Mouse (Mus musculus) myocyte (in vitro differentiated cells): Measurements from ENCODE around the gene Acot5.

ENCODE experiments used
- CEBPB ChIP-seq: IDR thresholded peaks from 2 replicates; pipeline ENCODE4 v1.6.1; 2011; ENCODE audit warnings: mild to moderate bottlenecking, moderate library complexity; ENCODE audit not compliant: poor library complexity, insufficient read depth, severe bottlenecking
- MAX ChIP-seq: IDR thresholded peaks from one replicate; pipeline ENCODE4 v1.6.1; 2011; ENCODE audit warnings: low read depth, mild to moderate bottlenecking, control low read depth
- MYOD1 ChIP-seq, 3 experiments: IDR thresholded peaks; one replicate each; pipeline ENCODE4 v1.6.1; 2011; ENCODE audit warnings: control low read depth in 2 of 3, low read depth in 2 of 3, mild to moderate bottlenecking in 2 of 3, moderate library complexity in 1 of 3; ENCODE audit not compliant: insufficient read length in 2 of 3, control insufficient read depth in 1 of 3
- MYOG ChIP-seq, 3 experiments: IDR thresholded peaks; one replicate each; pipeline ENCODE4 v1.6.1; 2011; ENCODE audit warnings: control low read depth in 2 of 3, low read depth in 2 of 3, mild to moderate bottlenecking in 2 of 3; ENCODE audit not compliant: insufficient read length in 2 of 3, control insufficient read depth in 1 of 3, insufficient read depth in 1 of 3
- POLR2A ChIP-seq: IDR thresholded peaks from one replicate; pipeline ENCODE4 v1.6.1; 2011; ENCODE audit warnings: low read depth, mild to moderate bottlenecking, control low read depth, moderate library complexity; ENCODE audit not compliant: insufficient read length
- POLR2AphosphoS2 ChIP-seq: IDR thresholded peaks from one replicate; pipeline ENCODE4 v1.6.1; 2011; ENCODE audit warnings: low read depth, control low read depth; ENCODE audit not compliant: insufficient read length

- TF ChIP-seq MAX = no peak
- no peak for TF ChIP-seq CEBPB
- TF ChIP-seq POLR2A = no peak
- TF ChIP-seq POLR2AphosphoS2 = no peak
- no peak for TF ChIP-seq MYOD1 (IDR thresholded peaks at IDR 0.05; ENCODE audit: control insufficient read depth in 1 of 3, insufficient read length in 2 of 3, low read depth in 2 of 3)
- no peak for TF ChIP-seq MYOG (IDR thresholded peaks at IDR 0.05; ENCODE audit: control insufficient read depth in 1 of 3, insufficient read depth in 1 of 3, insufficient read length in 2 of 3, low read depth in 2 of 3)
Observed at GRCm38 (mm10) chr12:84084581-84084980, 15.5 kb downstream of the Acot5 start.
